Mouse (Mus musculus) MEL (cell line): Measurements from ENCODE around the gene Thoc6. TPM values are rescaled to one million over a fixed set of nuclear protein-coding genes. Genes with fewer than 3 reads are reported as not detected.

ENCODE experiments used
- DNase-seq: peaks from one replicate; pipeline ENCODE4 v3.0.0; 2011; ENCODE audit warnings: low read depth, low spot score
- H3K27ac ChIP-seq: 2 replicates; pipeline ENCODE4 v1.5.1; 2012; ENCODE audit warnings: low read depth, mild to moderate bottlenecking, control low read depth, low read length, moderate library complexity; ENCODE audit not compliant: control insufficient read depth
- H3K27me3 ChIP-seq, 2 experiments: fragments of 150-350 bp in 1 of 2; sonication (generic) in 1 of 2; 2 replicates each; pipeline ENCODE4 v1.6.1; 2012; ENCODE audit warnings: low read length in 2 of 2, mild to moderate bottlenecking in 2 of 2, improper control_type of control experiment in 1 of 2, moderate library complexity in 1 of 2; ENCODE audit not compliant: insufficient read depth in 2 of 2, control insufficient read depth in 1 of 2
- H3K36me3 ChIP-seq, 2 experiments: 2 replicates each; pipeline ENCODE4 v1.6.1; 2012 to 2014; ENCODE audit warnings: low read length in 2 of 2, improper control_type of control experiment in 1 of 2, inconsistent platforms in 1 of 2, mild to moderate bottlenecking in 1 of 2; ENCODE audit not compliant: insufficient read depth in 2 of 2, control insufficient read depth in 1 of 2
- H3K4me1 ChIP-seq, 2 experiments: fragments of 150-350 bp in 1 of 2; sonication (generic) in 1 of 2; 2 replicates each; pipeline ENCODE4 v1.6.1; 2012; ENCODE audit warnings: low read length in 2 of 2, improper control_type of control experiment in 1 of 2, mild to moderate bottlenecking in 1 of 2; ENCODE audit not compliant: insufficient read depth in 2 of 2, control insufficient read depth in 1 of 2
- H3K4me3 ChIP-seq, 2 experiments: fragments of 150-350 bp in 1 of 2; sonication (generic) in 1 of 2; 2 replicates each; pipeline ENCODE4 v1.5.1; 2012; ENCODE audit warnings: low read depth in 2 of 2, low read length in 2 of 2, mild to moderate bottlenecking in 2 of 2, moderate library complexity in 2 of 2, control low read depth in 1 of 2, improper control_type of control experiment in 1 of 2; ENCODE audit not compliant: control insufficient read depth in 1 of 2, insufficient read depth in 1 of 2
- H3K79me2 ChIP-seq: 2 replicates; pipeline ENCODE4 v1.6.1; 2012; ENCODE audit warnings: mild to moderate bottlenecking, low read length, moderate library complexity; ENCODE audit not compliant: control insufficient read depth, poor library complexity, insufficient read depth
- H3K9ac ChIP-seq: 2 replicates; pipeline ENCODE4 v1.6.1; 2012; ENCODE audit warnings: low read depth, mild to moderate bottlenecking, control low read depth, low read length, moderate library complexity; ENCODE audit not compliant: control insufficient read depth, poor library complexity, severe bottlenecking
- H3K9me3 ChIP-seq: fragments of 150-350 bp; sonication (generic); replicated peaks from 2 replicates; pipeline ENCODE4 v1.6.1; 2012; ENCODE audit warnings: mild to moderate bottlenecking, low read length, improper control_type of control experiment, moderate library complexity; ENCODE audit not compliant: insufficient read depth
- CHD1 ChIP-seq: IDR thresholded peaks from 2 replicates; pipeline ENCODE4 v1.6.1; 2012; ENCODE audit warnings: low read depth, mild to moderate bottlenecking, inconsistent platforms, low read length, improper control_type of control experiment
- CTCF ChIP-seq, 3 experiments: IDR thresholded peaks in 2 of 3; conservative IDR thresholded peaks in 1 of 3; 2 replicates each; pipeline ENCODE4 v1.5.1; 2011 to 2012; ENCODE audit warnings: low read length in 3 of 3, low read depth in 2 of 3, mild to moderate bottlenecking in 2 of 3, improper control_type of control experiment in 1 of 3, inconsistent platforms in 1 of 3, mixed read lengths in 1 of 3, moderate library complexity in 1 of 3; ENCODE audit not compliant: control insufficient read depth in 1 of 3, insufficient read depth in 1 of 3, poor library complexity in 1 of 3, severe bottlenecking in 1 of 3
- ELF1 ChIP-seq: IDR thresholded peaks from 2 replicates; pipeline ENCODE4 v1.6.1; 2014; ENCODE audit warnings: low read depth, mild to moderate bottlenecking, inconsistent platforms, low read length, improper control_type of control experiment, moderate library complexity
- EP300 ChIP-seq, 2 experiments: IDR thresholded peaks; 2 replicates each; pipeline ENCODE4 v1.6.1; 2011; ENCODE audit warnings: improper control_type of control experiment in 2 of 2, low read length in 2 of 2, low read depth in 1 of 2, mild to moderate bottlenecking in 1 of 2
- GABPA ChIP-seq: IDR thresholded peaks from 2 replicates; pipeline ENCODE4 v1.6.1; 2012; ENCODE audit warnings: low read depth, mild to moderate bottlenecking, inconsistent platforms, low read length, improper control_type of control experiment, moderate library complexity
- GATA1 ChIP-seq: IDR thresholded peaks from 2 replicates; pipeline ENCODE4 v1.6.1; 2011; ENCODE audit warnings: low read depth, low read length, improper control_type of control experiment
- KAT2A ChIP-seq: conservative IDR thresholded peaks from 2 replicates; pipeline ENCODE4 v1.6.1; 2012; ENCODE audit warnings: low read depth, low read length, improper control_type of control experiment, inconsistent platforms
- MAFK ChIP-seq: IDR thresholded peaks from 2 replicates; pipeline ENCODE4 v1.6.1; 2011; ENCODE audit warnings: low read depth, mild to moderate bottlenecking, low read length, improper control_type of control experiment, borderline replicate concordance
- MAX ChIP-seq: IDR thresholded peaks from 2 replicates; pipeline ENCODE4 v1.6.1; 2011; ENCODE audit warnings: low read length, improper control_type of control experiment
- MAZ ChIP-seq: IDR thresholded peaks from 2 replicates; pipeline ENCODE4 v1.6.1; 2012; ENCODE audit warnings: low read depth, mild to moderate bottlenecking, inconsistent platforms, low read length, improper control_type of control experiment
- MEF2A ChIP-seq: IDR thresholded peaks from 2 replicates; pipeline ENCODE4 v1.6.1; 2014; ENCODE audit warnings: low read depth, mild to moderate bottlenecking, inconsistent platforms, low read length, improper control_type of control experiment; ENCODE audit not compliant: poor library complexity, insufficient replicate concordance, severe bottlenecking; ENCODE audit errors: extremely low read depth
- MXI1 ChIP-seq: IDR thresholded peaks from 2 replicates; pipeline ENCODE4 v1.6.1; 2011; ENCODE audit warnings: mild to moderate bottlenecking, low read depth, low read length, improper control_type of control experiment
- MYB ChIP-seq: IDR thresholded peaks from 2 replicates; pipeline ENCODE4 v1.6.1; 2011; ENCODE audit warnings: mild to moderate bottlenecking, low read depth, low read length, improper control_type of control experiment
- NELFE ChIP-seq: IDR thresholded peaks from 2 replicates; pipeline ENCODE4 v1.6.1; 2011; ENCODE audit warnings: low read depth, low read length, improper control_type of control experiment
- POLR2A ChIP-seq, 2 experiments: IDR thresholded peaks; 2 replicates each; pipeline ENCODE4 v1.6.1; 2011 to 2012; ENCODE audit warnings: low read length in 2 of 2, mild to moderate bottlenecking in 2 of 2, control low read depth in 1 of 2, improper control_type of control experiment in 1 of 2, low read depth in 1 of 2, moderate library complexity in 1 of 2; ENCODE audit not compliant: control insufficient read depth in 1 of 2, insufficient read depth in 1 of 2, poor library complexity in 1 of 2
- POLR2AphosphoS5 ChIP-seq: IDR thresholded peaks from 2 replicates; pipeline ENCODE4 v1.6.1; 2012; ENCODE audit warnings: low read depth, borderline replicate concordance, mild to moderate bottlenecking, inconsistent platforms, low read length, moderate library complexity, mixed read lengths
- RAD21 ChIP-seq: IDR thresholded peaks from 2 replicates; pipeline ENCODE4 v1.6.1; 2011; ENCODE audit warnings: mild to moderate bottlenecking, low read depth, low read length, improper control_type of control experiment
- TBP ChIP-seq: IDR thresholded peaks from 2 replicates; pipeline ENCODE4 v1.8.0; 2011; ENCODE audit warnings: low read depth, low read length, improper control_type of control experiment
- TCF12 ChIP-seq: IDR thresholded peaks from 2 replicates; pipeline ENCODE4 v1.6.1; 2014; ENCODE audit warnings: low read depth, mild to moderate bottlenecking, inconsistent platforms, low read length, improper control_type of control experiment, moderate library complexity
- USF1 ChIP-seq: IDR thresholded peaks from 2 replicates; pipeline ENCODE4 v1.6.1; 2014; ENCODE audit warnings: low read depth, mild to moderate bottlenecking, inconsistent platforms, low read length, improper control_type of control experiment, moderate library complexity
- ZKSCAN1 ChIP-seq: IDR thresholded peaks from 2 replicates; pipeline ENCODE4 v1.6.1; 2012; ENCODE audit warnings: low read depth, mild to moderate bottlenecking, inconsistent platforms, low read length, improper control_type of control experiment, moderate library complexity
- ZMIZ1 ChIP-seq: IDR thresholded peaks from 2 replicates; pipeline ENCODE4 v1.6.1; 2012; ENCODE audit warnings: low read depth, mild to moderate bottlenecking, inconsistent platforms, low read length, improper control_type of control experiment, moderate library complexity
- polyA plus RNA-seq, 2 experiments: library from polyadenylated mRNA; stranded (reverse) in 1 of 2; unstranded in 1 of 2; fragments of >175 nt in 1 of 2; fragments of >200 nt in 1 of 2; gene quantifications; 2 replicates each; pipeline versions ENCODE4 v1.2.1 to v1.2.4; 2012; ENCODE audit warnings: low replicate concordance in 2 of 2, low read depth in 1 of 2; ENCODE audit not compliant: insufficient read length in 2 of 2, insufficient read depth in 1 of 2, missing spikeins in 1 of 2
- total RNA-seq: library from RNA; depleted of rRNA; stranded (reverse); fragments of 300-350 nt; gene quantifications from 2 replicates; pipeline ENCODE4 v1.2.3, GENCODE M21; 2012

Gene Thoc6
- total and polyA plus RNA-seq, 3 experiments = 26.4 to 62.9 TPM; not detected in 1

DNA sequence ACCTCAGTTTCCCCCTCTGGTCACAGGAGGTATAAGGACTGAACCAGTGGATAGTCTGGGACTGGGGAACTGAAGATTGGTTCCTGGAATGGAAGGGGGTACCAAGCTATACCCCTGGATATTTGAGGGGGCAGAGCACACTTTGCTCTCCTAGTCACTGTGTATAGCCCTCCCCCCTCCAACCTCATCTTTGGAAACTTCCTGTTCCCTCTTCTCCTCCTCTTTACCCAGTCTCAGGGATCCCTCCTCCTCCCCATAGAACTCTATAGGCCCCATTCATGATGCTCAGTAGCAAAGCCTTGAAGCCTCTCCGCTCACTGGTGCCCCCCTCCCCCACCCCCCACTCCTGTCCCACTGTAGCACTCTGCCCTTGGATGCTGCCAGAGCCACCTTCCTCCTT lies 45.8 kb upstream of the Thoc6 start:
- Histone ChIP-seq H3K27me3 (peaks cover 2 to 3% of the 10 kb centered on the region in 2 experiments; a peak in 3 of 4 replicates), H3K27ac (no peak overlapping the region), H3K79me2 (no peaks in the 10 kb centered on the region), H3K9me3 (no peaks in the 10 kb centered on the region), H3K36me3 (no peaks in the 10 kb centered on the region), H3K9ac (no peak overlapping the region), H3K4me1 (no peaks in the 10 kb centered on the region), H3K4me3 (no peak overlapping the region)
- DNase-seq = no peak
- no peak for TF ChIP-seq EP300 (IDR thresholded peaks at IDR 0.05; ENCODE audit: low read depth in 1 of 2, low read length in 2 of 2)
- TF ChIP-seq KAT2A = no peak
- TF ChIP-seq MEF2A = no peak
- TF ChIP-seq CTCF (IDR thresholded peaks at IDR 0.05 in 2 of 3, conservative IDR thresholded peaks at IDR 0.05 in 1 of 3; ENCODE audit: control insufficient read depth in 1 of 3, insufficient read depth in 1 of 3, low read depth in 2 of 3, low read length in 3 of 3, poor library complexity in 1 of 3, severe bottlenecking in 1 of 3) = no peak
- no peak for TF ChIP-seq GABPA
- no peak for TF ChIP-seq ZKSCAN1
- no peak for TF ChIP-seq RAD21
- TF ChIP-seq NELFE = no peak
- no peak for TF ChIP-seq TBP
- TF ChIP-seq TCF12 = no peak
- no peak for TF ChIP-seq MAFK

DNA sequence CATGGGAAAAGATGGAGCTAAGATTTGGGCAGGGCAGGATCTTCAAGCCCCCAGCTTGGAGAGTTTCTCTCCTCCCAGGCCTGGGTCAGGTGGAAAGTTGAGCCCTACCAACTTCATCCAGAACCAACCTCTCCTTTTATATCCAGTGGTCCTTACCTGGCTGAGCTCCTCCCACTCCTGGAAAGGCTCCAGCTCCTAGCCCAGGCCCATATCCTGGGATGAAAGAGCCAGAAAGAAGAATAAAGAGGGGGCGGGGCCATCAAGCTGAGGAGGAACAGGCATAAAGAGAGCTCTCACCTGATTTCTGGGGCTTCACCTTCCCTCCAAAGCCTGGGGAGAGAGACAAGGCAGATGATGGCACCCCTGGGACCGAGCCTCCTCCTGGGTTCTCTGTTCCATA lies 43.3 kb upstream of the Thoc6 start:
- Histone ChIP-seq H3K36me3 (no peaks in the 10 kb centered on the region), H3K27me3 (peaks cover 11 to 12% of the 10 kb centered on the region in 2 experiments), H3K9me3 (no peaks in the 10 kb centered on the region), H3K79me2 (no peaks in the 10 kb centered on the region), H3K4me3 (no peak overlapping the region), H3K4me1 (no peaks in the 10 kb centered on the region), H3K9ac (no peak overlapping the region), H3K27ac (no peak overlapping the region)
- no peak for DNase-seq
- no peak for TF ChIP-seq ZMIZ1
- no peak for TF ChIP-seq MAX
- no peak for TF ChIP-seq POLR2A (IDR thresholded peaks at IDR 0.05; ENCODE audit: control insufficient read depth in 1 of 2, insufficient read depth in 1 of 2, low read depth in 1 of 2, low read length in 2 of 2, poor library complexity in 1 of 2)
- TF ChIP-seq MYB = no peak
- no peak for TF ChIP-seq MEF2A
- TF ChIP-seq EP300 (IDR thresholded peaks at IDR 0.05; ENCODE audit: low read depth in 1 of 2, low read length in 2 of 2) = no peak
- no peak for TF ChIP-seq GATA1
- TF ChIP-seq POLR2AphosphoS5 = no peak
- TF ChIP-seq ELF1 = no peak
- TF ChIP-seq MXI1 = no peak
- TF ChIP-seq USF1 = no peak
- no peak for TF ChIP-seq CHD1
- TF ChIP-seq MAZ = no peak
